Mouse (Mus musculus): ENCODE measurements around the gene Tssc4. TPM values are rescaled to one million over a fixed set of nuclear protein-coding genes. Genes with fewer than 3 reads are reported as not detected.

Gene Tssc4
- polyA plus RNA-seq, 1 experiment: 18.2 TPM

DNA sequence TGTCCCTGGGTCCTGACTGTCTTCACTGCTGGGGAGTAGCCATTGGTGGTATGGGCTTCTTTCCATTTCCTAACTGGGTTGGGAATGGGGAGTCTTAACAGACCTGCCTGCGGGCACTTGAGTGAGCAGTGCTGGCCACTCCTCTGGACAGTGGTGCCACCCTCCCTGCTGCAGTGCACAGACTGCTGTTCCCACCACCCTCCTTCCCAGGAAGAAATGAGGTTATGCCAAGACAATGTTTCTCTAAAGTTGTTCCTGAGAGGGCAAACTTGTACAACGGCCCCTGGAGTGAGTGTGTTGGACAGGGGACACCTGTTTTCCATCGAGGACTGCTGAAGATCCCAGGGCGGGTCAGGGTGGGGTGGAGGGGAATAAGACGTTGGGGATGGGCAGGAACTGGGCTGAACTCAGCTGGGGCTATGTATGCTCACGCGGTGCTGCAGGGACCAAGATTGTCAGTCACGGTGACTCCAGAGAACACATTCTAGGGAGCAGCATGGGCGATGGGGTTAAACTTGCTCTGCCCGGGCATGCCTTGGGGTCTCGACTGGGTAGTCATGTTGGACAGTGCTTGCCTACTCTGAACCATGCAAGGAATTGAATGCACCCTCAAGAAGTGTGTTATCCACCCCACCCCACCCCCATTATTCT lies 15.0 kb upstream of the Tssc4 start:
- H3K27me3 ChIP-seq (ENCODE audit: control insufficient read depth, insufficient read depth, low read length, poor library complexity, severe bottlenecking): no peaks in the 10 kb centered on the region
- H3K4me1 ChIP-seq (ENCODE audit: control insufficient read depth, insufficient read depth, low read length): no peaks in the 10 kb centered on the region
- peak overlapping the region; percentile 93 for H3K9ac ChIP-seq (ENCODE audit: low read depth, poor library complexity, severe bottlenecking)
- no peaks in the 10 kb centered on the region for H3K9me3 ChIP-seq (replicated peaks; ENCODE audit: control insufficient read depth, insufficient read depth, low read length, poor library complexity, severe bottlenecking)
- H3K27ac ChIP-seq (ENCODE audit: insufficient read depth, low read length): peak overlapping the region; percentile 46
- TF ChIP-seq POLR2A (IDR thresholded peaks at IDR 0.05; ENCODE audit: insufficient read depth, low read length) (no peak), EP300 (IDR thresholded peaks at IDR 0.05; ENCODE audit: insufficient read depth, low read depth, low read length) (no peak), CTCF (IDR thresholded peaks at IDR 0.05; ENCODE audit: low read depth, low read length) (no peak)
- peak overlapping the region; percentile 89 for H3K4me3 ChIP-seq (ENCODE audit: low read depth, low read length)
- peaks cover 32% of the 10 kb centered on the region for H3K36me3 ChIP-seq (ENCODE audit: control insufficient read depth, insufficient read depth, low read length, poor library complexity, severe bottlenecking)

- Histone ChIP-seq H3K4me3 (ENCODE audit: low read depth, low read length) (peak overlapping the region; percentile 89), H3K27ac (ENCODE audit: insufficient read depth, low read length) (peak overlapping the region; percentile 46), H3K9ac (ENCODE audit: low read depth, poor library complexity, severe bottlenecking) (peak overlapping the region; percentile 93), H3K27me3 (ENCODE audit: control insufficient read depth, insufficient read depth, low read length, poor library complexity, severe bottlenecking) (no peaks in the 10 kb centered on the region), H3K9me3 (replicated peaks; ENCODE audit: control insufficient read depth, insufficient read depth, low read length, poor library complexity, severe bottlenecking) (no peaks in the 10 kb centered on the region), H3K36me3 (ENCODE audit: control insufficient read depth, insufficient read depth, low read length, poor library complexity, severe bottlenecking) (peaks cover 32% of the 10 kb centered on the region), H3K4me1 (ENCODE audit: control insufficient read depth, insufficient read depth, low read length) (no peaks in the 10 kb centered on the region)
- TF ChIP-seq CTCF (IDR thresholded peaks at IDR 0.05; ENCODE audit: low read depth, low read length) (no peak), POLR2A (IDR thresholded peaks at IDR 0.05; ENCODE audit: insufficient read depth, low read length) (no peak), EP300 (IDR thresholded peaks at IDR 0.05; ENCODE audit: insufficient read depth, low read depth, low read length) (no peak)
These were observed 14.5 kb upstream of the Tssc4 start for GRCm38 (mm10) chr7:143054612-143054965.

- Histone ChIP-seq H3K36me3 (ENCODE audit: control insufficient read depth, insufficient read depth, low read length, poor library complexity, severe bottlenecking) (peaks cover 34% of the 10 kb centered on the region), H3K9ac (ENCODE audit: low read depth, poor library complexity, severe bottlenecking) (peak overlapping the region; percentile 93), H3K27me3 (ENCODE audit: control insufficient read depth, insufficient read depth, low read length, poor library complexity, severe bottlenecking) (no peaks in the 10 kb centered on the region), H3K4me1 (ENCODE audit: control insufficient read depth, insufficient read depth, low read length) (no peaks in the 10 kb centered on the region), H3K27ac (ENCODE audit: insufficient read depth, low read length) (peak overlapping the region; percentile 46), H3K4me3 (ENCODE audit: low read depth, low read length) (peak overlapping the region; percentile 89), H3K9me3 (replicated peaks; ENCODE audit: control insufficient read depth, insufficient read depth, low read length, poor library complexity, severe bottlenecking) (no peaks in the 10 kb centered on the region)
- TF ChIP-seq EP300 (IDR thresholded peaks at IDR 0.05; ENCODE audit: insufficient read depth, low read depth, low read length): no peak
- TF ChIP-seq POLR2A (IDR thresholded peaks at IDR 0.05; ENCODE audit: insufficient read depth, low read length): no peak
- TF ChIP-seq CTCF (IDR thresholded peaks at IDR 0.05; ENCODE audit: low read depth, low read length): no peak
These were observed 14.0 kb upstream of the Tssc4 start for GRCm38 (mm10) chr7:143055001-143055400.

DNA sequence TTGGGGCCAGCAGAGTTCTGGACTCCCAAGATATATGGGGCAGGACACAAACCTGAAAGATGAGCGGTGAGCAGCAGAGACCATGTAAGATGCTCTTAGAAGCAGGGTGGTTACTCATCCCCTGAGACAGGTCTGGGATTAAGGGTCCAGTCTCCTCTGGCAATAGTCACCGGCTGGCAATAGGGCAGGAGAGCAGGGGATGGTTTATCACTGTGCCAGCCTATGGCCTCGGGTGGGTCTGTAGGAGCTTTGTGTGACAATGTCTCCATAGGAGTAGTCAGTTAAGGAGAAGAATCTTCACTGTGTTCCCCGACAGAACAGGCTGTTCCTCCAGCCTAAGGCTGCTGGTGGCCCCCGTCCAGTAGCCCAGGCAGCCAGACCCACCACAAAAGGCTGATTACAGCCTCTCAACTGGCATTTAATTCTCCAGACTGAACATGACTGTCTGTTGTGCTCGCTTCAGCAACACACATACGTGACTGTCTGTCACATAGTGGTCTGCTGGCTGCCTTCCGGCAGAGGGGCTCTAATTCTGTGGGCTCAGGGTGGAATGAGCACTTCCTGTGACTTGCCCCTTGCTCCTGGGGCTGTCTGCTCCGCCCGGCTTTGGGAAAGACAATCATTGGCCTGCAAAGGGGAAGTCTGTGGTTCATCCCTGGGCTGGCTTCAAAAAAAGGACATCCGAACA lies 13.4 kb upstream of the Tssc4 start:
- Histone ChIP-seq H3K36me3 (ENCODE audit: control insufficient read depth, insufficient read depth, low read length, poor library complexity, severe bottlenecking) (peaks cover 36% of the 10 kb centered on the region), H3K9ac (ENCODE audit: low read depth, poor library complexity, severe bottlenecking) (peak overlapping the region; percentile 93)

GRCm38 (mm10) chr7:143057023-143057422 lies 12.0 kb upstream of the Tssc4 start:
- Histone ChIP-seq H3K4me3 (ENCODE audit: low read depth, low read length) (no peak overlapping the region), H3K27ac (ENCODE audit: insufficient read depth, low read length) (no peak overlapping the region), H3K36me3 (ENCODE audit: control insufficient read depth, insufficient read depth, low read length, poor library complexity, severe bottlenecking) (peaks cover 43% of the 10 kb centered on the region), H3K9ac (ENCODE audit: low read depth, poor library complexity, severe bottlenecking) (no peak overlapping the region), H3K9me3 (replicated peaks; ENCODE audit: control insufficient read depth, insufficient read depth, low read length, poor library complexity, severe bottlenecking) (no peaks in the 10 kb centered on the region), H3K27me3 (ENCODE audit: control insufficient read depth, insufficient read depth, low read length, poor library complexity, severe bottlenecking) (no peaks in the 10 kb centered on the region), H3K4me1 (ENCODE audit: control insufficient read depth, insufficient read depth, low read length) (peaks cover 5% of the 10 kb centered on the region)
- TF ChIP-seq EP300 (IDR thresholded peaks at IDR 0.05; ENCODE audit: insufficient read depth, low read depth, low read length) (no peak), POLR2A (IDR thresholded peaks at IDR 0.05; ENCODE audit: insufficient read depth, low read length) (no peak), CTCF (IDR thresholded peaks at IDR 0.05; ENCODE audit: low read depth, low read length) (no peak)

More for the DNA sequence above, 13.4 kb upstream of the Tssc4 start:
- H3K27me3 ChIP-seq (ENCODE audit: control insufficient read depth, insufficient read depth, low read length, poor library complexity, severe bottlenecking): no peaks in the 10 kb centered on the region
- no peak overlapping the region for H3K4me3 ChIP-seq (ENCODE audit: low read depth, low read length)
- TF ChIP-seq POLR2A (IDR thresholded peaks at IDR 0.05; ENCODE audit: insufficient read depth, low read length): no peak
- H3K4me1 ChIP-seq (ENCODE audit: control insufficient read depth, insufficient read depth, low read length): peaks cover 2% of the 10 kb centered on the region
- H3K9me3 ChIP-seq (replicated peaks; ENCODE audit: control insufficient read depth, insufficient read depth, low read length, poor library complexity, severe bottlenecking): no peaks in the 10 kb centered on the region
- H3K27ac ChIP-seq (ENCODE audit: insufficient read depth, low read length): no peak overlapping the region

- peaks cover 8% of the 10 kb centered on the region for H3K4me1 ChIP-seq (ENCODE audit: control insufficient read depth, insufficient read depth, low read length)
- H3K36me3 ChIP-seq (ENCODE audit: control insufficient read depth, insufficient read depth, low read length, poor library complexity, severe bottlenecking): peaks cover 50% of the 10 kb centered on the region
- H3K9me3 ChIP-seq (replicated peaks; ENCODE audit: control insufficient read depth, insufficient read depth, low read length, poor library complexity, severe bottlenecking): no peaks in the 10 kb centered on the region
- no peaks in the 10 kb centered on the region for H3K27me3 ChIP-seq (ENCODE audit: control insufficient read depth, insufficient read depth, low read length, poor library complexity, severe bottlenecking)
- H3K9ac ChIP-seq (ENCODE audit: low read depth, poor library complexity, severe bottlenecking): no peak overlapping the region
- TF ChIP-seq EP300 (IDR thresholded peaks at IDR 0.05; ENCODE audit: insufficient read depth, low read depth, low read length) (no peak), CTCF (IDR thresholded peaks at IDR 0.05; ENCODE audit: low read depth, low read length) (no peak), POLR2A (IDR thresholded peaks at IDR 0.05; ENCODE audit: insufficient read depth, low read length) (no peak)
- H3K27ac ChIP-seq (ENCODE audit: insufficient read depth, low read length): no peak overlapping the region
- H3K4me3 ChIP-seq (ENCODE audit: low read depth, low read length): no peak overlapping the region
These were observed 11.3 kb upstream of the Tssc4 start for GRCm38 (mm10) chr7:143057667-143058220.

All from ES-Bruce4 (cell line).